Mouse (Mus musculus): ENCODE results near the gene Slc5a5. TPM values are rescaled to one million over a fixed set of nuclear protein-coding genes. Genes with fewer than 3 reads are reported as not detected.
"Not testable (repeated sequence)": the region's sequence is repeated elsewhere in the genome, so short reads cannot be mapped to it uniquely, and the experiment has no call there.

Gene Slc5a5
- polyA plus RNA-seq, 1 experiment from 2014 or later = 0.25 TPM

GRCm38 (mm10) chr8:70899226-70899625 lies 6.7 kb upstream of the Slc5a5 start:
- H3K36me3 ChIP-seq = peaks cover 20% of the 10 kb centered on the region
- ATAC-seq (replicated peaks; ENCODE audit: low FRiP score) = no peak
- H3K27me3 ChIP-seq = peaks cover 11% of the 10 kb centered on the region
- 83% methylated on average over 2 of the region's 2 CpGs for WGBS
- H3K27ac ChIP-seq = no peak overlapping the region
- H3K9me3 ChIP-seq (replicated peaks) = no peaks in the 10 kb centered on the region
- H3K4me1 ChIP-seq = peaks cover 23% of the 10 kb centered on the region
- no peak overlapping the region for H3K9ac ChIP-seq
- no peak overlapping the region for H3K4me3 ChIP-seq (replicated peaks)
- H3K4me2 ChIP-seq = no peak overlapping the region

- Histone ChIP-seq H3K36me3 (peaks cover 25% of the 10 kb centered on the region), H3K4me2 (peak overlapping the region; percentile 70; the same call in 1 of the 2 replicates), H3K27ac (no peak overlapping the region), H3K27me3 (peaks cover 11% of the 10 kb centered on the region), H3K4me1 (peaks cover 23% of the 10 kb centered on the region), H3K9me3 (replicated peaks) (no peaks in the 10 kb centered on the region), H3K9ac (no peak overlapping the region), H3K4me3 (replicated peaks) (peak overlapping the region; percentile 65; the same call in 1 of the 2 replicates)
- WGBS = 42% methylated on average over 2 of the region's 2 CpGs
- no peak for ATAC-seq (replicated peaks; ENCODE audit: low FRiP score)
These were observed 6.2 kb upstream of the Slc5a5 start for GRCm38 (mm10) chr8:70898661-70899198.

GRCm38 (mm10) chr8:70897681-70898413 lies 5.3 kb upstream of the Slc5a5 start:
- Histone ChIP-seq H3K27ac (peak overlapping the region; percentile 91), H3K4me1 (peaks cover 30% of the 10 kb centered on the region), H3K4me3 (replicated peaks) (peak overlapping the region; percentile 65), H3K9ac (peak overlapping the region; percentile 75), H3K36me3 (peaks cover 31% of the 10 kb centered on the region), H3K9me3 (replicated peaks) (no peaks in the 10 kb centered on the region), H3K4me2 (peak overlapping the region; percentile 70), H3K27me3 (peaks cover 17% of the 10 kb centered on the region)
- under 1% methylated on average over 20 of the region's 20 CpGs for WGBS
- ATAC-seq (replicated peaks; ENCODE audit: low FRiP score) = peak; percentile 23

GRCm38 (mm10) chr8:70897021-70897680 lies 4.6 kb upstream of the Slc5a5 start, which contains the start of gene Rpl18a:
Gene Rpl18a, minus strand, starts transcription at chr8:70897412.
- Histone ChIP-seq H3K27ac (peak within 1 kb of the TSS; percentile 91), H3K36me3 (peaks cover 31% of the 10 kb centered on the region), H3K27me3 (peaks cover 23% of the 10 kb centered on the region), H3K4me3 (replicated peaks) (peak within 1 kb of the TSS; percentile 65), H3K9me3 (replicated peaks) (no peaks in the 10 kb centered on the region), H3K4me2 (peak within 1 kb of the TSS; percentile 92), H3K4me1 (peaks cover 37% of the 10 kb centered on the region), H3K9ac (peak within 1 kb of the TSS; percentile 79)
- peak; percentile 97 for ATAC-seq (replicated peaks; ENCODE audit: low FRiP score)
- WGBS = under 1% methylated on average over 60 of the region's 60 CpGs

GRCm38 (mm10) chr8:70896316-70897020 lies 3.9 kb upstream of the Slc5a5 start:
- H3K27ac ChIP-seq = peak overlapping the region; percentile 61
- 2% methylated on average over 25 of the region's 25 CpGs for WGBS
- H3K36me3 ChIP-seq = peaks cover 31% of the 10 kb centered on the region
- peaks cover 43% of the 10 kb centered on the region for H3K4me1 ChIP-seq
- no peaks in the 10 kb centered on the region for H3K9me3 ChIP-seq (replicated peaks)
- peaks cover 26% of the 10 kb centered on the region for H3K27me3 ChIP-seq
- peak overlapping the region; percentile 65 for H3K4me3 ChIP-seq (replicated peaks)
- peak overlapping the region; percentile 92 for H3K4me2 ChIP-seq
- peak overlapping the region; percentile 79 for H3K9ac ChIP-seq
- no peak for ATAC-seq (replicated peaks; ENCODE audit: low FRiP score)

DNA sequence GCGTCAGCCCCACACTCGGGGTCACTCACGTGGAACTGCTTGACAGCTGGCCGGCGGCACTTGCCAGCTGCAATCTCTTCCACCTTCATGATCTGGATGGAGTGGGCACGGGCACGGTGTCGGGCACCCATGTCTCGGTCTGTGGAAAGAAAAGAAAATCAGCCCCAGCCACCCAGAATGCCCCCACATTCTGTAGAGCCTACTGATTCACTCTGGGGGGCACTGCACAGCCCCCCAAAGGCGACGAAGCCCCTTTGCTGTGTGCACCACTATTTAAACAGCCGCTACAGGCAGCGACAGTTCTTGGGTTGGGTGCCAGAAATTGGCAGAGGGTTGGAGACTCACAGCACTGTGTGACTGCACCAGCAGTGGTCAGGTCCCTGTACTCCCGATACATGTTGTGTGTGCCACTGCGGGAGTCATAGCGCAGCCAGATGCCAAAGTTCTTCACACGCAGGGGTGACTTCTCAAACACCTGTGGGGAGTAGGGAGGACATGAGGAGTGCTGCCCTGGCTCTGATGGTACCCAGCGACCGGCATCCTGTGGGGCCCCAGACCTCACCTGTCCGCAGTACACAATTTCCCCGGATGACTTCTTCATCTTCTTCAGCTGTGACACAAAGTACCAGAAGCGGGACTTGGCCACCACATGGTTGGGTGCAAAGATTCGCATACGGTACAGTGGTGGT lies 3.2 kb upstream of the Slc5a5 start:
- Histone ChIP-seq H3K36me3 (peaks cover 31% of the 10 kb centered on the region), H3K4me2 (peak overlapping the region; percentile 92), H3K27me3 (peaks cover 34% of the 10 kb centered on the region), H3K4me1 (peaks cover 48% of the 10 kb centered on the region), H3K9ac (peak overlapping the region; percentile 79), H3K4me3 (replicated peaks) (peak overlapping the region; percentile 65)
- H3K9me3 ChIP-seq (replicated peaks); ATAC-seq (replicated peaks; ENCODE audit: low FRiP score); H3K27ac ChIP-seq: not testable (repeated sequence)
- 62% methylated on average over 24 of the region's 24 CpGs for WGBS

- 78% methylated on average over 8 of the region's 8 CpGs for WGBS
- H3K4me1 ChIP-seq = peaks cover 48% of the 10 kb centered on the region
- H3K27me3 ChIP-seq = peaks cover 41% of the 10 kb centered on the region
- ATAC-seq (replicated peaks; ENCODE audit: low FRiP score) = no peak
- H3K4me2 ChIP-seq = no peak overlapping the region; the same call in 1 of the 2 replicates
- H3K27ac ChIP-seq = no peak overlapping the region
- peaks cover 31% of the 10 kb centered on the region for H3K36me3 ChIP-seq
- no peaks in the 10 kb centered on the region for H3K9me3 ChIP-seq (replicated peaks)
- no peak overlapping the region; the same call in 1 of the 2 replicates for H3K4me3 ChIP-seq (replicated peaks)
- 0 out of 2 replicates have a peak overlapping the region, but pooled peaks have one; percentile 79 for H3K9ac ChIP-seq
These were observed 2.4 kb upstream of the Slc5a5 start for GRCm38 (mm10) chr8:70894771-70895545.

GRCm38 (mm10) chr8:70894385-70894720 lies 1.8 kb upstream of the Slc5a5 start:
- Histone ChIP-seq H3K9ac (no peak overlapping the region), H3K4me2 (no peak overlapping the region), H3K27me3 (peaks cover 44% of the 10 kb centered on the region), H3K9me3 (replicated peaks) (no peaks in the 10 kb centered on the region), H3K4me3 (replicated peaks) (no peak overlapping the region), H3K27ac (no peak overlapping the region), H3K36me3 (peaks cover 31% of the 10 kb centered on the region), H3K4me1 (peaks cover 48% of the 10 kb centered on the region)
- ATAC-seq (replicated peaks; ENCODE audit: low FRiP score) = no peak
- WGBS = 66% methylated on average over 2 of the region's 2 CpGs

GRCm38 (mm10) chr8:70893656-70894384 lies 1.3 kb upstream of the Slc5a5 start:
- no peak overlapping the region for H3K4me2 ChIP-seq
- ATAC-seq (replicated peaks; ENCODE audit: low FRiP score) = peak; percentile 32
- H3K27ac ChIP-seq = no peak overlapping the region
- H3K9me3 ChIP-seq (replicated peaks) = no peaks in the 10 kb centered on the region
- H3K36me3 ChIP-seq = peaks cover 31% of the 10 kb centered on the region
- H3K4me1 ChIP-seq = peaks cover 48% of the 10 kb centered on the region
- 33% methylated on average over 12 of the region's 12 CpGs for WGBS
- H3K9ac ChIP-seq = no peak overlapping the region
- no peak overlapping the region for H3K4me3 ChIP-seq (replicated peaks)
- peaks cover 46% of the 10 kb centered on the region for H3K27me3 ChIP-seq

DNA sequence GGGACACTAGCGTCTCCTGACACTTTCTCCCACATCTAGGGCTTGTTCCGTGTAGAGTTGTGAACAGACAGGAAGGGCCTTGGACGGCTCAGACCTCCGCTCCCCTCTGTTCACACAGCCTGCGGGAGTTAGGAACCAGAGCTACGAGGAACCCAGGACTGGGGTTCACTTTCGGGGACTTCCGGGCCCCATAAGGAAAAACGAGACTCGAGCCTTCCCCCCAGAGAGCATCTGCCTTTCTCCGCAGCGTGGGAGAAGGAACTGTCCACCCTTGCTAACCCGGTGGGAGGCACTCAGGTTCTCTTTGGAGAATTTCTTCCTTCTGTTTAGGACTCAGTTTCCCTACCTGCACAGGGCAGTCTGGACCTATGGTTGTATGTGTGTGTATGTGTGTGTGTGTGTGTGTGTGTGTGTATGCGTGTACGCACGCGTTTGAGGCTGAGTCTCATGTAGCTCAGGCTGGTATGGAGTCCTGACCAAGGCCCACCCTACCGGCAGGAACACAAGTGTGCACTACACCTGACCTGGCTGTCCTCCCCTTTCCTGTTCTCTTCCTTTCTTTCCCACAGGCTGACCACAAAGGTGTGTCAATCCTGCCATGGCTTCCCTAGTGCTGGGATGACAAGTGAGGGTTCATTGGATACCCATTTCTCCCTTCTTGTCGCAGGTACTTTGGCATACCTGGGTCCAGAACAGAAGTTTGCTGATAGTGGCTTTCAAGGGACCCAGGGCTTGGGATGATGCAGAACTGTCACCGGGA lies 519 bp upstream of the Slc5a5 start:
- Histone ChIP-seq H3K4me3 (replicated peaks) (peak overlapping the region; percentile 36), H3K9ac (peak overlapping the region; percentile 19; the same call in 1 of the 2 replicates)
- WGBS = 22% methylated on average over 20 of the region's 20 CpGs

More for the DNA sequence above, 519 bp upstream of the Slc5a5 start:
- ATAC-seq (replicated peaks; ENCODE audit: low FRiP score) = no peak
- Histone ChIP-seq H3K9me3 (replicated peaks) (no peaks in the 10 kb centered on the region), H3K27ac (no peak overlapping the region), H3K4me2 (peak overlapping the region; percentile 56), H3K27me3 (peaks cover 53% of the 10 kb centered on the region), H3K36me3 (peaks cover 31% of the 10 kb centered on the region), H3K4me1 (peaks cover 41% of the 10 kb centered on the region)

Data from kidney, embryonic 15.5 days (tissue).